Mouse (Mus musculus): ENCODE data around the gene Gm17428. TPM values are rescaled to one million over a fixed set of nuclear protein-coding genes. Genes with fewer than 3 reads are reported as not detected.

The Gm17428 gene
- total and polyA plus RNA-seq, 3 experiments, result not detected

GRCm38 (mm10) chr14:54956533-54956932, 20.2 kb upstream of the Gm17428 start:
- Histone ChIP-seq H3K9ac (ENCODE audit: control insufficient read depth, low read depth, low read length, poor library complexity, severe bottlenecking) (no peak overlapping the region), H3K27ac (ENCODE audit: control insufficient read depth, low read depth, low read length) (no peak overlapping the region), H3K4me3 (ENCODE audit: control insufficient read depth in 1 of 2, insufficient read depth in 1 of 2, low read depth in 2 of 2, low read length in 2 of 2) (no peak overlapping the region), H3K79me2 (ENCODE audit: control insufficient read depth, insufficient read depth, low read length, poor library complexity) (no peaks in the 10 kb centered on the region), H3K36me3 (ENCODE audit: control insufficient read depth in 1 of 2, insufficient read depth in 2 of 2, low read length in 2 of 2) (no peaks in the 10 kb centered on the region), H3K9me3 (replicated peaks; ENCODE audit: insufficient read depth, low read length) (no peaks in the 10 kb centered on the region), H3K4me1 (ENCODE audit: control insufficient read depth in 1 of 2, insufficient read depth in 2 of 2, low read length in 2 of 2) (no peaks in the 10 kb centered on the region), H3K27me3 (ENCODE audit: control insufficient read depth in 1 of 2, insufficient read depth in 2 of 2, low read length in 2 of 2) (peaks cover 2 to 6% of the 10 kb centered on the region in 2 experiments; a peak in 2 of 4 replicates)
- no peak for TF ChIP-seq MYC (IDR thresholded peaks at IDR 0.05; ENCODE audit: low read depth, low read length)
- TF ChIP-seq POLR2AphosphoS5 (IDR thresholded peaks at IDR 0.05; ENCODE audit: borderline replicate concordance, low read depth, low read length), result no peak
- no peak for TF ChIP-seq USF1 (IDR thresholded peaks at IDR 0.05; ENCODE audit: low read depth, low read length)
- no peak for TF ChIP-seq KAT2A (conservative IDR thresholded peaks at IDR 0.05; ENCODE audit: low read depth, low read length)
- TF ChIP-seq ZMIZ1 (IDR thresholded peaks at IDR 0.05; ENCODE audit: low read depth, low read length), result no peak
- TF ChIP-seq E2F4 (IDR thresholded peaks at IDR 0.05; ENCODE audit: borderline replicate concordance, low read depth, low read length), result no peak
- DNase-seq (ENCODE audit: low read depth, low spot score), result no peak

- Histone ChIP-seq H3K4me3 (ENCODE audit: control insufficient read depth in 1 of 2, insufficient read depth in 1 of 2, low read depth in 2 of 2, low read length in 2 of 2) (no peak overlapping the region), H3K79me2 (ENCODE audit: control insufficient read depth, insufficient read depth, low read length, poor library complexity) (no peaks in the 10 kb centered on the region), H3K4me1 (ENCODE audit: control insufficient read depth in 1 of 2, insufficient read depth in 2 of 2, low read length in 2 of 2) (no peaks in the 10 kb centered on the region), H3K36me3 (ENCODE audit: control insufficient read depth in 1 of 2, insufficient read depth in 2 of 2, low read length in 2 of 2) (no peaks in the 10 kb centered on the region), H3K9ac (ENCODE audit: control insufficient read depth, low read depth, low read length, poor library complexity, severe bottlenecking) (no peak overlapping the region), H3K27ac (ENCODE audit: control insufficient read depth, low read depth, low read length) (no peak overlapping the region), H3K9me3 (replicated peaks; ENCODE audit: insufficient read depth, low read length) (no peaks in the 10 kb centered on the region), H3K27me3 (ENCODE audit: control insufficient read depth in 1 of 2, insufficient read depth in 2 of 2, low read length in 2 of 2) (peaks cover 0 to 6% of the 10 kb centered on the region in 2 experiments; a peak in 2 of 4 replicates)
- no peak for DNase-seq (ENCODE audit: low read depth, low spot score)
- TF ChIP-seq GATA1 (IDR thresholded peaks at IDR 0.05; ENCODE audit: low read depth, low read length) (no peak), NELFE (IDR thresholded peaks at IDR 0.05; ENCODE audit: low read depth, low read length) (no peak), HCFC1 (IDR thresholded peaks at IDR 0.05; ENCODE audit: low read depth, low read length) (no peak), KAT2A (conservative IDR thresholded peaks at IDR 0.05; ENCODE audit: low read depth, low read length) (no peak), MAX (IDR thresholded peaks at IDR 0.05; ENCODE audit: low read length) (no peak), ZKSCAN1 (IDR thresholded peaks at IDR 0.05; ENCODE audit: low read depth, low read length) (no peak), ZMIZ1 (IDR thresholded peaks at IDR 0.05; ENCODE audit: low read depth, low read length) (no peak), ZC3H11A (IDR thresholded peaks at IDR 0.05; ENCODE audit: low read depth, low read length) (no peak), TBP (IDR thresholded peaks at IDR 0.05; ENCODE audit: low read depth, low read length) (no peak), RAD21 (IDR thresholded peaks at IDR 0.05; ENCODE audit: low read depth, low read length) (no peak), BHLHE40 (IDR thresholded peaks at IDR 0.05; ENCODE audit: borderline replicate concordance, low read depth, low read length) (no peak), TAL1 (IDR thresholded peaks at IDR 0.05; ENCODE audit: low read length) (no peak), POLR2AphosphoS5 (IDR thresholded peaks at IDR 0.05; ENCODE audit: borderline replicate concordance, low read depth, low read length) (no peak)
Measured at GRCm38 (mm10) chr14:54958503-54958902, 18.2 kb upstream of the Gm17428 start.

Measured in MEL (cell line).